Mouse (Mus musculus) monocyte, adult 2 months (primary cell): Measurements from ENCODE around the gene Fgd1.

ENCODE experiments used
- DNase-seq, 2 experiments: peaks; one replicate each; pipeline ENCODE4 v3.0.0; 2022; ENCODE audit warnings: low spot score in 2 of 2, low read depth in 1 of 2

The Fgd1 gene

GRCm38 (mm10) chrX:151045850-151046249 is at the start of gene Fgd1:
Fgd1 (plus strand) TSS chrX:151046150.
- no peak for DNase-seq

- no peak for DNase-seq
Observed at GRCm38 (mm10) chrX:150996775-150997174, 49.2 kb upstream of the Fgd1 start.

DNA sequence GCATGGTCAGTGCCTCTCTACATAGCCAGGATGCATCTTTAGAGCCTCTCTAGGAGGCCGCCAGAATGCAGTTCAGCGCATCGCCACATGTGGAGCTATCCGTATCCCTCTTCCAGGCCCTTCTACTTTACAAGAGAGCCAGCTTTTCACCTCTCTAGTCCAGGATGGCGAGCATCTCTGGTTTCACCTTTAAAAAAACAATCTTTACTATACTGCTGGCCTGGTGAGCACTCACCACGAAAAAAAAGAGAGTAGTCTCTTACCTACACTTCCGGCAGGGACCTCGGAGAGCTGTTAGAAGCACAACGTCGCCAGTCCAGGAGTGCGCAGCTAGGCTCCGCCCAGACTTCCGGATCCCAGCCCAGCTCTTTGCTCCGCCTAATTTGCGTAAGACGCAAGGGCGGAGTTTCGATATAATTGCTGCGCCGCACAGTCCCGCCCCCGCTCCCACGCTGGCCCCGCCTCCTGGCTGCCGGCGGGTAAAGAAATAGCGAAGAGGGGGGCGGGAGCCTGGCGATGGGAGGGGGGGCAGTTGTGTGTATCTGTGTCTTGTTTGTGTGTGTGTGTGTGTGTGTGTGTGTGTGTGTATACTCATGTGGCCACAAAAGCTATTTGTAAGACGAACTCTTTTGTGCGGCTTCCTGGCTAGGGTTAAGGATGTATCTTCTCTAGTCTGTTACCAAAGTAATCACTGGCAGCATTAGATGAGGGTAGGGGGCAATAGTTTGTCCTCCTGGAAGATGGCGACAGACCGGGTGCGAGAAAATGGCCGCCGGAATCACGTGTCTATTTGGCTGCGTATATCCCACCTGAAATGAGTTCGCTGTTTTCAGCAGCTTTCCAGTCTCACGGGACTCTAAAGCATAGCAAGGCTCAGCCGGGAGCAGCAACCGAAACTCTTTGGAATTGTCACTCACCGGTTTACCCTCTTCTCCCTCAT is 28.7 kb upstream of the Fgd1 start, which contains the start of gene Gnl3l:
Gene Gnl3l, minus strand, starts transcription at position 385 of the 940 bp plus-strand sequence.
- peak; percentile 65 to 83 for DNase-seq

- DNase-seq = no peak
Observed at GRCm38 (mm10) chrX:151017897-151018296, 28.1 kb upstream of the Fgd1 start.

DNA sequence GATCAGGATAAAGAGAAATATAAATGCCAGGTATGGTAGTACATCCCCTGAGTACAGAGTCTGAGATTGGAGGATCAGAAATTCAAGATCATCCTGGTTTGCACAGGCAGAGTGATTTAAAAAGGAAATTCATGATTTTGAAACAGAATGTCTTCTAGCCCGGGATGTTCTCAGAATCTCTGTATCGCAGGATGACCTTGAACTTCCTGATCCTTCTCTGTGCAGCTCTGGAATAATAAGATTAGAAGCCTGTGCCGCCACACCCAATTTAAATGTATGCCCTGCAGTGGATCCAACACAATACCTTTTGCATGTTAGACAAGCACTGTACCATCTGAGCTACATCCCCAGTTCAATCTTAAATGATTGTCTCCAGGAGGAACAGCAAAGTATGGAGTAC is 27.2 kb upstream of the Fgd1 start:
- DNase-seq = no peak

- DNase-seq = no peak
Observed at GRCm38 (mm10) chrX:151031400-151031799, 14.6 kb upstream of the Fgd1 start.

GRCm38 (mm10) chrX:151041223-151041622 is 4.7 kb upstream of the Fgd1 start:
- DNase-seq = no peak

DNA sequence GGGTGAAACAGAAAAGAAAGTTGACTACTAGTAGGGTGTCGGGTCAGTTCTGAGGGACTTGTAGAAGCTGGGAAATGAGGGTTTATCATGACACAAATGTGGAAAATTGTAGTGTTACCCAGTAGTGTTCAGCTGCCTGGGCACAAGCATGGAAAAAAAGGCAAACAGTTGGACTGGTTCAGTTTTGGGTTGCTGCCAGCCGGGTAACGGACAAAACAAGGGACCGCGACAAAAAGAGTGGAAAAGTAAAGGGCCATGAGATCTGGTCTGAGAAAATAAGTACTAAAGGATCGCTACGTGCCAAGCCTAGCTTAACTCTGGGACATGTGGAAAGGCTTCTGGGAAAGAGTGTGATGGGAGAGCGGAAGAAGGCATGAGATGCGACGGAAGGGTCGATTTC is 371 bp downstream of the Fgd1 start:
- no peak for DNase-seq

- DNase-seq = peak in 1 of 2 experiments; percentile 5
Observed at GRCm38 (mm10) chrX:151046777-151047430, 954 bp downstream of the Fgd1 start.

DNA sequence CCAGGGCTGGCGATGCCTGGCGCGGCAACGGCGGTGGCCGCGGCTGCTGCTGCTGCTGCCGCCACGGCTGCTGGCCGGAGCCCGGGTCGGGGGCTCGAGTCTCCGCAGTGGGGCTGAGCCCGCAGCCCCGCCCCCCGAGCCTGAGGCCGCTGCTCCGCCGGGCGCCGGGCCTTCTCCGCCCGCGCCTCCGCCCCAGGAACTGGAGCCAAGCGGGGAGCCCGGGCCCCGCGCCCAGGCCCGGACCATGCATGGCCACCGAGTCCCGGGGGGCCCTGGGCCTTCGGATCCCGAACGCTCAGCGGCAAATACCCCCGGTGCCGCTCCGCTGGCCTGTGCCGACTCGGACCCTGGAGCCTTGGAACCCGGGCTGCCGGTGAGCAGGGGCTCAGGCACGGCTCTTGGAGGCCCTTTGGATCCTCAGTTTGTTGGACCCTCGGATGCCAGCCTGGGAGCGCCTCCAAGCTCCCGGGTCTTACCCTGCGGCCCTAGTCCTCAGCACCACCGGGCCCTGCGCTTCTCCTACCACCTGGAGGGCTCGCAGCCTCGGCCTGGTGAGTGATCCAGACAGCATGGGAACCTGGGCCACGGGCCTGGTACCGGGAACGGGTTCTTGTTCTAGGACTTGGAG is 1.6 kb downstream of the Fgd1 start:
- DNase-seq = no peak

GRCm38 (mm10) chrX:151049661-151050215 is 3.8 kb downstream of the Fgd1 start:
- no peak for DNase-seq

DNA sequence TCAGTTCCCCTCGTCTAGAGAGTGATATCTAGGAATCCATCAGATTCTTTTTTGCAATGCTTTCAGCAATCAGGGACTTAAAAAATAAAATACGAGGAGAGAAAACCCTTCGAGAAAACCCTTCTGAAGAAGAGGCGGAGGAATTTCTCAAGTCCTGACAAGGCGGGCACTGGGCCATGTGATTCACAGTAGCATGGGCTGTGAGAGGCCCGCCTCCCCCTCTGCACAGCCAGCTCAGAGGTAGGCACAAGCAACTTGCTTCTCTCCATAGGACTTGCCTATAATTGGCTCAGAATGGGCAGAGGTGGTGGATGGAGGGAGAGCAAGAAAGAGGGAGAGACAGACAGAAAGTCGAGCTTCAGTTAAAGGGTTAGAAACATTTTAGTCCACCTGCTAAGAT is 4.4 kb downstream of the Fgd1 start:
- DNase-seq = no peak

DNA sequence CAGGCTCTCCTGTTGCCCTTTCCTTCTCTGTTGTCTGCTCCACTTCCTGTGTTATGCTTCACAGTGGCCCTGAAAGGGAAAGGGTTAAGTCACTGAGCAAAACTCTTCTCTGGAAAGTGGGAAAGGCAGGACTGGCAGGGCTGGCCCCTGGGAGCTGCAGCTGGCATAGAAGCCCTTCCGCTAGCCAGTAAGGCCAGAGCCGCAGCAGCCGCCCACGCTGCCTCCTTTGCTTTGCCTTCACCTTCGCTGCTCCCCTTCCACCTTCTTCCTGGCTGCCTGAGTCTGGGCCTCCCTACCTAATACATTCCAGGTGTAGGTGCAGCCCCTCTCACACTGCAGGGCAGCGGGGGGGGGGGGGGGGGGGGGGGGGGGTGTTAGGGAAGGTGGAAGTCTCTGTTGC is 8.5 kb downstream of the Fgd1 start:
- no peak for DNase-seq

DNA sequence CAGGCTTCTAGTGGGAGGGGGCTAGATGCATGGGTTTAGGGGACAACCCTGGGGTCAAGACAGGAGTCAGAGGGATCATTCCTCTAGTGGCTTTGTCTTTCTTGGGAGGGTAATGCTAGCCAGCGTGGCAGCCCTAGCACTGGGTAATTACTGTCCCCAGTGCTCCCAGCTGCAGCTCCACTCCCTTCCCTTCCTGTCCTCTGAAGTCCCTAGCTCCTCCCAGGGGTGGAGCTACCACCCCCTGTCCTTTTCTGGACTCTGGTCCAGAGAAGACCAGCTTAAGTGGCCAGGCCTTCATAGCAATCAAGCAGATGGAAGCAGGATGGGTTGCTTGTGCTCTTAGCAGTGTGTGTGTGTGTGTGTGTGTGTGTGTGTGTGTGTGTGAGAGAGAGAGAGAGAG is 9.6 kb downstream of the Fgd1 start:
- no peak for DNase-seq

GRCm38 (mm10) chrX:151059346-151059745 is 13.4 kb downstream of the Fgd1 start:
- no peak for DNase-seq

DNA sequence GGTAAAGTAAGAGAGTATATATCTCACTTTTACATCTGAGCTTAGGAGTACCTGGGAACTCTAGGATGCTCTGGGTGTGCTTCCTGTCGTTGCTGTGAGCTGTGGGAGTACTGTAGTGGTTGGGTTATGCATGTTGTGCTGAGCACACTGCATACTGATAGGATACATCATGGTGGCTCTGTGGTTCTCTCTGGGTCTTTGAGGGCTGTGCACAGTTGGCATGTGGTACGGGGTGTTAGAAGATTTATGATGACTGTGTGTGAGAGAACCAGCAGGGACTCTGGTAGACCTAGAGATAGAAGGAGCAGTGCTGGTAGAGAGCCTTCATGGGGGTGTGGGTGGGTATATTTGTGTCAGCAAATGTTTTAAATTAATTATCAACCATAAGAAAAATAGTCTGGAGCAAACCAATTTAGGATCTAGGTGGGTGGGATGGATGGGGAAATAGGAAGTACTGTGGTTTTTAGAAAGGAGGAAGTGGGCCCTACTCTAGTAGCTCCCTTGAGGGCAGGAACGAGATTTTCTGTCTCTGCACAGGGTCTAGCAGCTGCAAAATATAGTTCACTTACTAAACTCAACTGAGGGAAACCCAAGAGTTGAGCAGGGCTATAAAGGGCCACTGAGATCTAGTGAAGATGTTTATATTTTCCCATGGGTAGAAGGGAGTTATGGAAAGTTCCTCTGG is 15.8 kb downstream of the Fgd1 start:
- DNase-seq = no peak

DNA sequence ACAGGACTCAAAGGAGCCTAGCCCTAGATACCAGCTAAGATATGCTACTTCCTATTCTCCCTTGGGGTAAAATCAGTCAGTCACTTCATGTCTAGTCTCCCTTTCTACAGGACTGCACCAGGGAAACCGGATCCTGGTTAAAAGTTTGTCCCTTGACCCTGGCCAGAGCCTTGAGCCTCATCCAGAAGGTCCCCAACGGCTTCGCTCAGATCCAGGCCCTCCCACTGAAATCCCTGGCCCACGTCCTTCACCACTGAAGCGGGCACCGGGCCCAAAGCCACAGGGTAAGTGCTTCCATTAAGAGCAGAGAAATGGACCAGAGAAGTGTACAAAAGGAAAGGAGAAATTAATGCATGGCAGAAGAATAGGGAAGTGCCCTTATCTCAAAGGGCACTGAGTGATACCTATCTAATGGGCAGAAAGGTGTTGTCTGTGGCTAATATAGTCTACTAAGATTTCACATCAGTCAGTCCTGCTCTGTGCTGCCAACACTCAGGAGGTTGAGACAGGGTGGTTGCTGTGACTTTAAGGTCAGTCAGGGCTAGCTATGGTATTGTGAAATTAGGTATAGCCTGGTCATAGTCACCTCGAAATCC is 20.2 kb downstream of the Fgd1 start:
- DNase-seq = no peak

GRCm38 (mm10) chrX:151067876-151068275 is 21.9 kb downstream of the Fgd1 start:
- no peak for DNase-seq

DNA sequence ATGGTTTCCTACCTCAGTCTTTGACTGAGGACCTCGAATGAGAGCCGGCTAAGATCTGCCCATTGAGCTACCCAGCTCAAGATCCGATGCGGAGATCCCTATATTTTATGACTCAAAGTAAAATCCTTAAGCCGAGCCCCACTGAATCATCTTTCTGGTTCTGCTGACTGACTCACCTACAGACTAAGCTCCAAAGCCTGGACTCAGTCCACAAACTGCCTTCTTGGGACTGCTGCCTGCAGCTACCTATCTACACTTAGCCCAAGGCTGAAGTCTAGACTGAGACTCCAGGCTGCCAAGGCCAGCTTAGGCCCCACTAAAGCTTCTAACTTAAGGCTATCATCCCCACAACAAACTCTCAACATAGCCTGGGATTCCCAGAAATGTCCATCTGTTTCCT is 30.1 kb downstream of the Fgd1 start:
- DNase-seq = no peak

DNA sequence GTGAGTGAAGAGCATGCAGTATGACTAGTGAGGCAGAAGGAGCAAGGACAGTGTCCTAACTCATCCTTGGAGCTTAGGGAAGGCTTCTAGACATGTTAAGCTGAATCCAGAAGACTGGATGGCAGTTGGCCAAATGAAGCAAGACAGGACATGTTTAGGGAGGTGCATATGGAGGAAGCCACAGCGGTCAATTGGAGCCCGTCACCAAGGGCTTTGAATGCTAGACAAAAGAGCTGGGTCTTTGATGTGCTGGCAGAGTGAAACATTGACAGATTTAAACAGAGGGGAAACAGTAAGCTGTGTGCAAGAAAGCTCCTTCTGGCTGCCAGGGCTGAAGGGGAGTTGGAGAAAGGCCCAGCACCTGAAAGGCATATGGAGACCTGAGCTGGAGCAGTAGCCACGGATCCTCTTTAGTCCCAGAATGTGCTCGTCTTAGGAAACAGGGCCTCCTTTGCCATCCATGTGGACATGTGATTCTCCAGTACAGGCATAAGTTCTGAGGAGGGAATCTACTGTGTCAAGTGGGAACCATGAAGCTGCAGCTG is 31.1 kb downstream of the Fgd1 start:
- no peak for DNase-seq
